Mouse (Mus musculus) liver, embryonic 13.5 days (tissue): ENCODE measurements around the gene Dgkz. TPM values are rescaled to one million over a fixed set of nuclear protein-coding genes. Genes with fewer than 3 reads are reported as not detected.
A peak's percentile ranks its signal among the peaks of the same experiment; 100 is the strongest.

ENCODE experiments used
- ATAC-seq: fragments of 200-750 bp; cut with Nextera tagmentation; 2 replicates; pipeline ENCODE4 v1.8.0; 2017; ENCODE audit warnings: low read depth, mild to moderate bottlenecking, moderate number of reproducible peaks, moderate library complexity
- DNase-seq: peaks from one replicate; pipeline ENCODE4 v3.0.0; 2022
- H3K27ac ChIP-seq: fragments of 300-500 bp; sonication (generic); 2 replicates; pipeline ENCODE4 v1.5.1; 2015; ENCODE audit warnings: moderate library complexity, mild to moderate bottlenecking, inconsistent platforms
- H3K27me3 ChIP-seq: fragments of 300-500 bp; sonication (generic); 2 replicates; pipeline ENCODE4 v1.6.1; 2015; ENCODE audit warnings: mild to moderate bottlenecking, inconsistent platforms
- H3K36me3 ChIP-seq: fragments of 300-500 bp; sonication (generic); 2 replicates; pipeline ENCODE4 v1.6.1; 2015; ENCODE audit warnings: mild to moderate bottlenecking, inconsistent platforms
- H3K4me1 ChIP-seq: fragments of 300-500 bp; sonication (generic); replicated peaks from 2 replicates; pipeline ENCODE4 v1.6.1; 2015; ENCODE audit warnings: inconsistent platforms
- H3K4me2 ChIP-seq: fragments of 300-500 bp; sonication (generic); 2 replicates; pipeline ENCODE4 v1.6.1; 2015; ENCODE audit warnings: inconsistent platforms, mild to moderate bottlenecking, moderate library complexity
- H3K4me3 ChIP-seq: fragments of 300-500 bp; sonication (generic); replicated peaks from 2 replicates; pipeline ENCODE4 v1.5.1; 2015; ENCODE audit warnings: mild to moderate bottlenecking, inconsistent platforms
- H3K9ac ChIP-seq: fragments of 300-500 bp; sonication (generic); 2 replicates; pipeline ENCODE4 v1.6.1; 2015; ENCODE audit warnings: mild to moderate bottlenecking, inconsistent platforms
- H3K9me3 ChIP-seq: fragments of 300-500 bp; sonication (generic); replicated peaks from 2 replicates; pipeline ENCODE4 v1.6.1; 2016; ENCODE audit warnings: inconsistent platforms
- WGBS: fragments of 180-500 bp; shearing (Covaris S2); methylation state at CpG from one replicate; pipeline ENCODE4 v1.1.7; 2015; ENCODE audit not compliant: insufficient replicate concordance; 5-methylcytosine and 5-hydroxymethylcytosine counted together
- polyA plus RNA-seq: library from polyadenylated mRNA; unstranded; fragments of >200 nt; fragmentation: Nextera tagmentation; extraction: Ambion mirVana; gene quantifications from 2 replicates; pipeline ENCODE4 v1.2.1, GENCODE M21; 2015

Dgkz gene
- 24.7 and 28.0 TPM in 2 replicates for polyA plus RNA-seq

- no peak within 1 kb of the TSS for H3K27ac ChIP-seq
- H3K4me3 ChIP-seq = peak within 1 kb of the TSS; percentile 43
- DNase-seq (no peak), ATAC-seq (0 out of 2 replicates have a peak, but pooled peaks have one; percentile 27)
- 3% methylated on average over 79 of the region's 79 CpGs for WGBS
- no peak within 1 kb of the TSS for H3K9ac ChIP-seq
- peak within 1 kb of the TSS; percentile 59 for H3K4me2 ChIP-seq
- H3K4me1 ChIP-seq = peaks cover 28% of the 10 kb centered on the region
- H3K36me3 ChIP-seq = no peaks in the 10 kb centered on the region
- no peaks in the 10 kb centered on the region for H3K9me3 ChIP-seq
- peaks cover 95% of the 10 kb centered on the region for H3K27me3 ChIP-seq
These were observed at the start of gene Dgkz for GRCm38 (mm10) chr2:91975581-91976541. Dgkz (minus strand) TSS chr2:91975864.

GRCm38 (mm10) chr2:92025202-92025601 is 49.5 kb upstream of the Dgkz start:
- Histone ChIP-seq H3K36me3 (no peaks in the 10 kb centered on the region), H3K4me3 (no peak overlapping the region), H3K4me2 (no peak overlapping the region), H3K9ac (no peak overlapping the region), H3K4me1 (peaks cover 24% of the 10 kb centered on the region), H3K27me3 (peaks cover 50% of the 10 kb centered on the region), H3K9me3 (no peaks in the 10 kb centered on the region), H3K27ac (no peak overlapping the region)
- WGBS = 66% methylated on average over 2 of the region's 2 CpGs
- ATAC-seq (no peak), DNase-seq (no peak)

- no peak for ATAC-seq
These were observed 48.6 kb upstream of the Dgkz start, which contains the start of gene Creb3l1 for GRCm38 (mm10) chr2:92024274-92024672. Creb3l1 (minus strand) TSS chr2:92024502.

GRCm38 (mm10) chr2:92023362-92024273 is 48.0 kb upstream of the Dgkz start:
- no peak overlapping the region for H3K27ac ChIP-seq

More at GRCm38 (mm10) chr2:92024274-92024672, 48.6 kb upstream of the Dgkz start, which contains the start of gene Creb3l1:
- peaks cover 56% of the 10 kb centered on the region for H3K27me3 ChIP-seq
- no peaks in the 10 kb centered on the region for H3K36me3 ChIP-seq
- H3K27ac ChIP-seq = no peak within 1 kb of the TSS
- no peaks in the 10 kb centered on the region for H3K9me3 ChIP-seq
- under 1% methylated on average over 24 of the region's 27 CpGs for WGBS
- peak within 1 kb of the TSS; percentile 36; the same call in 1 of the 2 replicates for H3K9ac ChIP-seq
- H3K4me1 ChIP-seq = peaks cover 24% of the 10 kb centered on the region
- peak within 1 kb of the TSS; percentile 60 for H3K4me3 ChIP-seq
- DNase-seq = peak; percentile 32
- H3K4me2 ChIP-seq = peak within 1 kb of the TSS; percentile 79

GRCm38 (mm10) chr2:92020676-92021265 is 45.1 kb upstream of the Dgkz start:
- Histone ChIP-seq H3K9ac (no peak overlapping the region), H3K4me3 (no peak overlapping the region), H3K9me3 (no peaks in the 10 kb centered on the region), H3K36me3 (no peaks in the 10 kb centered on the region), H3K27ac (no peak overlapping the region), H3K27me3 (peaks cover 57% of the 10 kb centered on the region), H3K4me2 (no peak overlapping the region), H3K4me1 (peaks cover 14% of the 10 kb centered on the region)
- DNase-seq (no peak), ATAC-seq (no peak)
- 26% methylated on average over 4 of the region's 4 CpGs for WGBS

More at GRCm38 (mm10) chr2:92023362-92024273, 48.0 kb upstream of the Dgkz start:
- whole genome bisulfite sequencing = 1% methylated on average over 56 of the region's 56 CpGs
- Histone ChIP-seq H3K9me3 (no peaks in the 10 kb centered on the region), H3K4me3 (peak overlapping the region; percentile 60), H3K27me3 (peaks cover 56% of the 10 kb centered on the region), H3K9ac (peak overlapping the region; percentile 36; the same call in 1 of the 2 replicates), H3K4me1 (peaks cover 24% of the 10 kb centered on the region), H3K36me3 (no peaks in the 10 kb centered on the region), H3K4me2 (peak overlapping the region; percentile 79)
- DNase-seq (no peak), ATAC-seq (0 out of 2 replicates have a peak, but pooled peaks have one; percentile 4)

GRCm38 (mm10) chr2:92017440-92017839 is 41.8 kb upstream of the Dgkz start:
- Histone ChIP-seq H3K9ac (no peak overlapping the region), H3K9me3 (no peaks in the 10 kb centered on the region), H3K4me2 (no peak overlapping the region), H3K27me3 (peaks cover 33% of the 10 kb centered on the region), H3K4me3 (no peak overlapping the region), H3K27ac (no peak overlapping the region), H3K36me3 (no peaks in the 10 kb centered on the region), H3K4me1 (peaks cover 9% of the 10 kb centered on the region; the same call in 1 of the 2 replicates)
- DNase-seq (no peak), ATAC-seq (no peak)
- WGBS = 35% methylated on average over 1 of the region's 1 CpGs

GRCm38 (mm10) chr2:92016981-92017380 is 41.3 kb upstream of the Dgkz start:
- ATAC-seq = no peak
- no peak for DNase-seq
- Histone ChIP-seq H3K9ac (no peak overlapping the region), H3K4me3 (no peak overlapping the region), H3K36me3 (no peaks in the 10 kb centered on the region), H3K9me3 (no peaks in the 10 kb centered on the region), H3K27ac (0 out of 2 replicates have a peak overlapping the region, but pooled peaks have one; percentile 29), H3K4me1 (peaks cover 10% of the 10 kb centered on the region; the same call in 1 of the 2 replicates), H3K27me3 (peaks cover 28% of the 10 kb centered on the region), H3K4me2 (no peak overlapping the region)
- WGBS = 47% methylated on average over 3 of the region's 3 CpGs

- no peak for ATAC-seq
- WGBS = 61% methylated on average over 5 of the region's 5 CpGs
- no peak overlapping the region for H3K9ac ChIP-seq
- H3K9me3 ChIP-seq = no peaks in the 10 kb centered on the region
- H3K4me2 ChIP-seq = no peak overlapping the region
- no peak overlapping the region for H3K4me3 ChIP-seq
- no peak for DNase-seq
- no peaks in the 10 kb centered on the region for H3K36me3 ChIP-seq
- peaks cover 26% of the 10 kb centered on the region for H3K27me3 ChIP-seq
- peaks cover 8% of the 10 kb centered on the region; the same call in 1 of the 2 replicates for H3K4me1 ChIP-seq
- H3K27ac ChIP-seq = no peak overlapping the region
These were observed 39.2 kb upstream of the Dgkz start for GRCm38 (mm10) chr2:92014891-92015290.

- no peak overlapping the region for H3K9ac ChIP-seq
- no peak overlapping the region for H3K4me3 ChIP-seq
- DNase-seq = no peak
- 51% methylated on average over 6 of the region's 6 CpGs for WGBS
- H3K4me1 ChIP-seq = peaks cover 11% of the 10 kb centered on the region; the same call in 1 of the 2 replicates
- H3K9me3 ChIP-seq = no peaks in the 10 kb centered on the region
- peaks cover 22% of the 10 kb centered on the region for H3K27me3 ChIP-seq
- no peak overlapping the region for H3K4me2 ChIP-seq
- ATAC-seq = no peak
- no peaks in the 10 kb centered on the region for H3K36me3 ChIP-seq
- no peak overlapping the region for H3K27ac ChIP-seq
These were observed 38.6 kb upstream of the Dgkz start for GRCm38 (mm10) chr2:92014248-92014647.

- no peak overlapping the region for H3K9ac ChIP-seq
- H3K4me3 ChIP-seq = no peak overlapping the region
- H3K36me3 ChIP-seq = no peaks in the 10 kb centered on the region
- H3K9me3 ChIP-seq = no peaks in the 10 kb centered on the region
- no peak overlapping the region for H3K4me2 ChIP-seq
- 47% methylated on average over 8 of the region's 8 CpGs for WGBS
- no peak for ATAC-seq
- peak overlapping the region; percentile 6; the same call in 1 of the 2 replicates for H3K27ac ChIP-seq
- DNase-seq = no peak
- peaks cover 23% of the 10 kb centered on the region for H3K4me1 ChIP-seq
- peaks cover 20% of the 10 kb centered on the region for H3K27me3 ChIP-seq
These were observed 37.2 kb upstream of the Dgkz start for GRCm38 (mm10) chr2:92012768-92013445.
